ENCODE assay signal across 10 mouse cellular contexts in the genomic region with DNA sequence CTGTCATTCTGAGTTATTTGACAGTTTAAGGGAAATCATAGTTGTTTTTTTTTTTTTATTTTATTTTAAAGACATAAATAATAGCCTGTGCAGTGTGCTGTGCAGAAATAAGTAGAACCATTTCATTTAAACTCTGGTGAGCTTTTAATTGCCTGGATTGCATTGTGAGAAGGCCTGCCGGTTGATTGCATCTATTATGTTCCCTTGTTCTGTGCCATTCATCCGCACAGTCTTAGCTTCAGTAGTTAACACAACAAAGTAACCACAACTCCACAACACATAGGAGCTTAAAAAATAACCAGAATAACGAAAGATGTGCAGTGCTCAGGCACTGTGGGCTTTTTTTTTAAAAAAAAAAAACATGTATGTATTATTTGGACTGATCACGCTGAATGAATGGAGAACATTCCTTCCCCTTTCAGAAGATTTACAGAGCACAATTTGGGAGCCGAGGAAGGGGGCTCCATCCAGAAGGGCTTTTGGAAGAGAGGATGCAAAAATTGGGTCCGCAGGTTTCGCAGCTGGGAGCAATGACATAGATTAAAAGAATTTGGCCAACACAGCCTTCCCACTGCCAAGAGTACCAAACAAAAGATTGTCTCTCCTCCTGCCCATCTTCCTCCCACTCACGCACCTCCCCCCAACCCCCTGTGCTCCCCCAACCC.
DNase-seq lines count a peak whose midpoint lies in the region; ATAC-seq and TF ChIP-seq lines count a peak whose summit lies in the region.
"Had no signal": no experiment of that assay in that cellular context is flagged by ENCODE, and none has a peak within 500 bp of the region (broad histone marks: within the 10 kb centered on the region; RNA-seq: fewer than 3 reads in every experiment).

No protein-coding gene starts in this region.

- H3K9me3 ChIP-seq in stomach, embryonic 14.5 days (ENCODE audit: control insufficient read depth, low read depth, low read length) = no peaks in the 10 kb centered on the region
- H3K9me3 ChIP-seq in stomach, postnatal 0 days (ENCODE audit: control insufficient read depth, low read length) = no peaks in the 10 kb centered on the region
- H3K9me3 ChIP-seq in midbrain, embryonic 10.5 days (replicated peaks) = no peaks in the 10 kb centered on the region

- no peak for ATAC-seq in stomach, embryonic 14.5 days (ENCODE audit: insufficient number of reproducible peaks, insufficient read depth, low FRiP score, low read depth)
- no peak for ATAC-seq in stomach, postnatal 0 days (ENCODE audit: low FRiP score, low TSS enrichment)
- no peak for ATAC-seq in CD4-positive, CD25-positive, alpha-beta regulatory T cell, adult 4 months
- ATAC-seq: inflammation-experienced regulatory T-cells, adult 6 months; Patski had no signal

- TF ChIP-seq CTCF in stomach, postnatal 0 days (IDR thresholded peaks at IDR 0.05; ENCODE audit: low read depth) = no peak

- H3K9ac ChIP-seq in stomach, embryonic 14.5 days (replicated peaks; ENCODE audit: low read depth, low read length) = no peak overlapping the region
- H3K9ac ChIP-seq in stomach, postnatal 0 days (ENCODE audit: low read length) = no peak overlapping the region

- no peaks in the 10 kb centered on the region for H3K36me3 ChIP-seq in stomach, embryonic 14.5 days (ENCODE audit: control insufficient read depth, insufficient read depth, low read length)
- no peaks in the 10 kb centered on the region for H3K36me3 ChIP-seq in stomach, postnatal 0 days (ENCODE audit: control insufficient read depth, insufficient read depth, low read length)
- H3K36me3 ChIP-seq in midbrain, embryonic 10.5 days = peaks cover 11% of the 10 kb centered on the region

- H3K4me1 ChIP-seq in stomach, embryonic 14.5 days (ENCODE audit: control insufficient read depth, insufficient read depth, low read length) = no peaks in the 10 kb centered on the region
- peaks cover 6% of the 10 kb centered on the region for H3K4me1 ChIP-seq in stomach, postnatal 0 days (replicated peaks; ENCODE audit: control insufficient read depth, insufficient read depth)
- peaks cover 56% of the 10 kb centered on the region for H3K4me1 ChIP-seq in midbrain, embryonic 10.5 days

- TF ChIP-seq EP300 in stomach, postnatal 0 days (optimal IDR thresholded peaks at IDR 0.05) = no peak

- no peaks in the 10 kb centered on the region for H3K27me3 ChIP-seq in stomach, embryonic 14.5 days (ENCODE audit: control insufficient read depth, insufficient read depth, low read length)
- H3K27me3 ChIP-seq in stomach, postnatal 0 days (ENCODE audit: control insufficient read depth, insufficient read depth, low read length) = no peaks in the 10 kb centered on the region
- peaks cover 11% of the 10 kb centered on the region for H3K27me3 ChIP-seq in midbrain, embryonic 10.5 days (ENCODE audit: low read depth, poor library complexity, severe bottlenecking)

- H3K27ac ChIP-seq in stomach, embryonic 14.5 days (ENCODE audit: low read length) = no peak overlapping the region
- no peak overlapping the region for H3K27ac ChIP-seq in stomach, postnatal 0 days (replicated peaks)
- peak overlapping the region; percentile 91 for H3K27ac ChIP-seq in midbrain, embryonic 10.5 days (replicated peaks)

- 54% methylated on average over 8 of the region's 8 CpGs for WGBS in stomach, embryonic 14.5 days
- 65% methylated on average over 8 of the region's 8 CpGs for WGBS in stomach, postnatal 0 days
- 11% methylated on average over 8 of the region's 8 CpGs for WGBS in midbrain, embryonic 10.5 days

- peak; percentile 44 for DNase-seq in embryo, embryonic 10 days (ENCODE audit: low spot score)
- DNase-seq in embryo, embryonic 9.5 days (ENCODE audit: extremely low spot score) = no peak
- DNase-seq in stomach, postnatal 0 days (ENCODE audit: low spot score) = no peak
- no peak for DNase-seq in midbrain, embryonic 10.5 days (ENCODE audit: low spot score)
- DNase-seq in urinary bladder, postnatal 14 days (ENCODE audit: low spot score) = no peak
- no peak for DNase-seq in cerebellum, postnatal 25 days

- peak overlapping the region; percentile 39; the same call in 1 of the 2 replicates for H3K4me3 ChIP-seq in stomach, embryonic 14.5 days (ENCODE audit: low read depth, low read length)
- H3K4me3 ChIP-seq in stomach, postnatal 0 days (ENCODE audit: low read depth, low read length) = no peak overlapping the region
- H3K4me3 ChIP-seq in midbrain, embryonic 10.5 days = peak overlapping the region; percentile 59

- H3K4me2 ChIP-seq in stomach, embryonic 14.5 days (replicated peaks; ENCODE audit: low read depth, low read length) = peak overlapping the region; percentile 61; the same call in 1 of the 2 replicates
- no peak overlapping the region for H3K4me2 ChIP-seq in stomach, postnatal 0 days (replicated peaks; ENCODE audit: low read depth)
